Mouse (Mus musculus) gastrocnemius, adult 18-20 months (tissue): ENCODE measurements around the gene 2900011O08Rik. TPM values are rescaled to one million over a fixed set of nuclear protein-coding genes. Genes with fewer than 3 reads are reported as not detected.
"Not testable (repeated sequence)": the region's sequence is repeated elsewhere in the genome, so short reads cannot be mapped to it uniquely, and the experiment has no call there.

Source experiments
- DNase-seq: peaks from one replicate; pipeline ENCODE4 v3.0.0; 2021; ENCODE audit warnings: low spot score
- total RNA-seq, 2 experiments: library from RNA; stranded (reverse); gene quantifications; 2 replicates each; pipeline ENCODE4 v1.2.3; 2021

The 2900011O08Rik gene
- total RNA-seq, 2 experiments from 2014 or later: not detected

DNA sequence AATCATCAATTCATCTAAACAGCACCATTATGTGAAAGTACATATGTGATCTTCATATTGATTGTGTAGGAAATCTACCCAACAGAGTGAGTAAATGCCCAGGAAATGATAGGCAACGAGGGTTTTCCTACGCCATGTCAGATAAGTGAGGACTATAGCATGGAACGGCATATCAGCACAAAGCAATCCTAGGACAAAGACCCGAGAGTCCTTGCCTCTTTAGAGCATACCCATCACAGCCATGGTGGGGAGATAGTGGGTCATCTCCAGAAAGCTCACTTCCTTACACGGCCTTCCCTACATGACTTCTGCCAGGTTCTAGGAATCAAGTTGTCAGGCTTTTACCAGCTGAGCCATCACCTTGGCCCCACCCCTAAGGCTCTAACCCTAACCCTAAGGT, 73.5 kb downstream of the 2900011O08Rik start:
- DNase-seq: no peak

DNA sequence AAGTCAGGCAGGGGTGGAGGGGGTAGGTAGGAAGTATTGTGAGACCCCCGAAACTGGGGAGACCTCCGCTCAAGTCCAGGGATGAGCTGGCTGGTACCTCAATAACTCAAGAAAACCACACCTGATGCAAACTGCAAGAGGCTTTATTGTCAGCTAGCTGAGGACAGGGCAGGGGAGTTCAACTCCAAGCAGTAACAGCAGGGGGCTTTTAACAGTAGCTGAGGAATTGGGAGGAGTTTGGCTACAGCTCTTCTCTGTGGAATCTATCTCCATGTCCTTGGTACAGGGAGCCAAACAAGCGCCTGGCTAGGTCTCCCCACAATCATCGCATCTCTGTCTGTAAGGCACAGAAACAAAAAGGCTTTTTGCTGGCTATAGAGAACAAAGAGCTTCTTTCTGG, 80.2 kb downstream of the 2900011O08Rik start:
- DNase-seq: not testable (repeated sequence)

DNA sequence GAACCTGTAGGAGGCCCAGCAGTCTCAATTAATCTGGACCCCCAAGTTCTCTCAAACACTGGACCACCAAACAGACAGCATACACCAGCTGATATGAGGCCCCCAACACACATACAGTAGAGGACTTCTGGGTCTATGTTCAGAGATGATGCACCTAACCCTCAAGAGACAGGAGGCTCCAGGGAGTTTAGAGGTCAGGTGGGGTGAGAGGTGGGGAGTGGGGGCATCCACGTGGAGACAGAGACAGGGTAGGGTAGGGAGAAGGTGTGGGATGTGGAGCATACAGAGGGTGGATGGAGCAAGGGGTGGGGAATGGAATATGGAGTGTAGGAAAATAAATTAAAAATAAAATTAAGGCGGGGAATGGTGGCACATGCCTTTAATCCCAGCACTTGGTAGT, 82.3 kb downstream of the 2900011O08Rik start:
- not testable (repeated sequence) for DNase-seq

DNA sequence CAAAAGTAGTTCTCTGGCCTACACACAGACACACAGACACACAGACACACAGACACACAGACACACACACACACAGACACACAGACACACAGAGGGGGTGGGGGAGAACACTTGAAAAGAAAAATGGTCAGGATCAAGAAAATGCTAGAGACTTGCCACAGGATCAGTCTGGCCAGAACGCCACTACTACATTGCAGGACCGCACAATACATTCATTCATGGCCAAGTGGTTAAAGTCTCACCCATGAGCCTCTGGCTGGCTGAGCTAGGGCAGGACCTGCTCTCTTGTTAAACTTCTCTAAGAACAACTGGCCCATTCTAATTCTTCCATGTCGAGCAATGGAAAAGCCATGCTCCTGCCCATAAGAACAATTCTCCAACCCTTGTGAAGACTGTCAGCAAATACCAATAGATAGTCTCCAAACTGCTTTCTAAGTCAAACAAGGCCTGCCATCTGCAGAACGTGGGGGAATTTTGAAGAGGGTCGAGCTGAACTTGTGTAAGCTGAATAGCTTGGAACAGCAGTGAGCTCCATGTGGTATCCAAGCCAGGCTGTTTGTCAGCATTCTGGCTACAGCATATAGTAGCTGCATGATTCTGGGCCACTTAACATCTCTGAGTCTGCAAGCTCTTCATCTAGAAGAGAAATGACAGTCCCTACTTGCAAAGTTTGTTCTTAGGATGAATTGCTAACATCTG, 84.2 kb downstream of the 2900011O08Rik start:
- DNase-seq: no peak

DNA sequence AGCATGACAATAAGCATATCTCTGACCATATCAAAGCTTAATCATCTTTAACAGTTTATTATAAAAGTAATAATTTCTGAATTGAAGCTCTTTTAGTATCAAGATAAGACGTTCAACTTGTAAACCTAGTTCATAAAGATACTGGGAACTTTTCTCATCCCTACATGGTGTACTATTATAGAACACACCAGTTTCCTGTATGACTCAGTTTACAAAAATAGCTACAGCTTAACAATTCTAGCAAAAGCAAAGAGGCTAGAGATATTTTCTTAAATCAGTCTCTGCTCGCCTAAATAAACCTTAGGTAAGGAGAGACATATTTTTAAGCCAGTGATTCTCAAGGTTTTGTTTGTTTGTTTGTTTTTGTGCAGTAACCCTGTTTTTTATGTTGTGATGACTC, 96.5 kb downstream of the 2900011O08Rik start:
- no peak for DNase-seq

DNA sequence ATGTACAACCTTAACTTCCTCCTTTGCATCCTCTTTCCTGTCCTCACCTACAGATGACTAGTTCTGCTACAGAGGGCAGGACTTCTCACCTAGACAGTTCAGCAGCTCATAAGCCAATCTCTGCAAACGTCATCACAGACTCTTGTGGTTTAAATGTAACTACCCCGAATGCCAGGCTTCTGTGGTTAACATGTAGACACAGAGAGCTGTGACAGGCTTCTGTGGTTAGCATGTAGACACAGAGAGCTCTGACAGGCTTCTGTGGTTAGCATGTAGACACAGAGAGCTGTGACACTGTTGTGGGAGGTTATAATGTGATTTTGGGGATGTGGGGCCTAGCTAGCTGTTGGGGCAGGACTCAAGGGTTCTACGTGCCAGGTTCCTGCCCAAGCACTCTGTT, 101.8 kb downstream of the 2900011O08Rik start:
- no peak for DNase-seq

GRCm38 (mm10) chr16:14089296-14089695, 102.9 kb downstream of the 2900011O08Rik start:
- no peak for DNase-seq

DNA sequence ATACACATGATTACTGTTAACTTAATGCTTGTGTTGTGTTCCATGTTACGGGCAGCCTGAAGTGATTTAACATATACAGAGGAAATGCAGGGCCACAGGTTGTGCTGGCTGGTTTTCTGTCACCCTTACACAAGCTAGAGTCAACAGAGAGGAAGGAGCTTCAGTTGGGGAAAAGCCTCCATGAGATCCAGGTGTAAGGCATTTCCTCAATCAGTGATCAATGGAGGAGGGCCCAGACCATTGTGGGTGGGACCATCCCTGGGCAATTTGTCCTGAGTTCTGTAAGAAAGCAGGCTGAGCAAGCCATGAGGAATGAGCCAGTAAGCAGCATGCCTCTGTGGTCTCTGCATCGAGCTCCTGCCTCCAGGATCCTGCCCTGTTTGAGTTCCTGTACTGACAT, 105.4 kb downstream of the 2900011O08Rik start:
- DNase-seq: no peak

- DNase-seq: peak; percentile 40
Observed at GRCm38 (mm10) chr16:14105891-14106290, 119.5 kb downstream of the 2900011O08Rik start.

- DNase-seq: no peak
Observed at GRCm38 (mm10) chr16:14109651-14110230, 123.3 kb downstream of the 2900011O08Rik start.

DNA sequence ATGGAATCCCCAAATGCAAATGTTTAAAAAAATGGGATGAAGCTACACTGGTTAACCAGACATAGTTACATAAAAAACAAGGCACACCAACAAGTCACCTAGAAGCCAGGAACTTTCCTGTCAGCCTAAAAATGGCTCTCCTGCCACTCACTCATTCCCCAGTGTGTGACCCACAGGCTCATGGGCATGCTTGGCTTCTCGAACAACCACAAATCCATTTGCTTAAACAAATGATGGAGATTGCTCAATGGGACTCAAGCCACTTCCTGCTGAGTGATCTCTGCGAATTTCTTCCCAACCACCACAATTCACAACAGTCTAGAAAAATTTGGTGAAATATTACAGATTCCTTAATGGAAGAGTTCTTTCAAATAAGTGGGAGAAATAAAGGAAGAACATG, 124.5 kb downstream of the 2900011O08Rik start:
- no peak for DNase-seq

DNA sequence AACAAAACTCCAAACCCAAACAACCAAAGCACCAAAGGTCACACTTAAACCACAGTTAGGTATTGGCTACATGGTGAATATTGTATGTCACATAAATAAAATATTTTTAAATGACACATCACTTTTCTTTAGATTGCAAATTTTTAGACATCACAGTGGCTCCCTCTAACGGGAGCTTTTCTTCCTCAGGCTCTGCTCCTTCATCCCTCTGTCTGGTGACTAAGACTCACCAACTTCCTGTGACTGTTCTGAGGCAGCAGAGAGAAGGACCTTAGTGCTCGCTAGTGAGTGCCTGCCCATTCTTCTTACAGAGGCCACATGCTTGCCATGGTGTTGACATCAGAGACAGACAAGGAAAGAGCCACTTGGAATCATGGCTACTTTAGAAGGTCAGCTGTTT, 125.7 kb downstream of the 2900011O08Rik start:
- DNase-seq: no peak

GRCm38 (mm10) chr16:14112742-14113141, 126.3 kb downstream of the 2900011O08Rik start:
- DNase-seq: no peak

GRCm38 (mm10) chr16:14117299-14117698, 130.9 kb downstream of the 2900011O08Rik start:
- no peak for DNase-seq

GRCm38 (mm10) chr16:14120941-14121340, 134.5 kb downstream of the 2900011O08Rik start:
- DNase-seq: no peak

DNA sequence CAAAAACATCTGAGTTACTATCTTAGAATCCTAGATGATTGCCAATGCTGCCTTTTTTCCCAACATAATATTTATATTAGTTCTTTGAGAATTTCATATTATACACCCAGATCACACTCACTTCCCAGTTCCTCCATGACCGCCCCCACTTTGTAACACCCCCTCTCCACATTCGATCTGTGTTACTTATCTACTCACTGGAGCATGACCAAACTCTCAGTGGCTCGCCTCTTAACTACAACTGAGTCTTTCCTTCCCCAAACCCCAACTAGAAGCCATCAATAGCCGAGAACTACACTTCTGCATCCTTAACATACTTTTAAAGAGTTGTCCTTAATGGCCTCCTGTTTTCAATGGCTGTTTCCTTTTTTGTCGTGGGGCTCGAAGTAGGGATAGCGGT, 135.2 kb downstream of the 2900011O08Rik start:
- no peak for DNase-seq

GRCm38 (mm10) chr16:14122586-14122985, 136.2 kb downstream of the 2900011O08Rik start:
- DNase-seq: no peak

DNA sequence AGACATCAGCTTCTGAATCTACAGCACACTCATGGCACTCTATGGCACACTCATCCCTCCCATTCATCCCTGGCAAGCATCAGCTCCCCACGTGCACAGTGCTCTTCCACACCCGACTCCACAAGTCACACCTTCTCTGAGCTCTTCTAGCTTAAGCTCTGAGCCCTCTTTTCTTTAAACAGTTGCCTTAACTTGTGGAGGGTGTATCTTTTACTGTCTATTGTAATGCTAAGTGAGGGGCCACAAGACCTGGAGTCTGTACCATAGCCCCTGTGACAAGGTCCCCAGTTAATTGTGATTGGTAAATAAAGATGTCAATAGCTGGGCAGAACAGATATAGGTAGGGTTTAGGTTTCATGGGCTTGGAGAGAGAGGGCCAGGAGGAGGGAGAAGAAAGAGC, 137.5 kb downstream of the 2900011O08Rik start:
- DNase-seq: no peak

DNA sequence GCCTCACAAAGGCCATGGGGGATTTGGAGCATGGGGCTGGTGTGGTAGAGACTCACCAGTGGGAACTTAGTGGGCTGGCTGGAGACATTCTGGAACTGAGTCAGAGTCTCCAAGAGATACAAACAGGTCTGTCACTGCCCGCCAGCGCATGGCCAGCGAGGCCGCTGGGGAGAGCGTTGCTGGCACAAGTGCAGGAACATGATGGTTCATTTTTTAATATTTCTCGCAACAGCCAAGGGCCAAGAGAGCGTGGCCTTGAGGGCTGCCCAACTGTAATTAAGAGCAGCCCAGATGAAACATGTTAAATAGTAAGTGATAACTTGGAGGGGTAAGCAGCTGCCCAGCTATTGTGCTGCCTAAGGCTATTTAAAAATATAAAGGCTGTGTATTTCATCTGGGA, 138.3 kb downstream of the 2900011O08Rik start:
- DNase-seq: no peak

- no peak for DNase-seq
Observed at GRCm38 (mm10) chr16:14125253-14125652, 138.8 kb downstream of the 2900011O08Rik start.

DNA sequence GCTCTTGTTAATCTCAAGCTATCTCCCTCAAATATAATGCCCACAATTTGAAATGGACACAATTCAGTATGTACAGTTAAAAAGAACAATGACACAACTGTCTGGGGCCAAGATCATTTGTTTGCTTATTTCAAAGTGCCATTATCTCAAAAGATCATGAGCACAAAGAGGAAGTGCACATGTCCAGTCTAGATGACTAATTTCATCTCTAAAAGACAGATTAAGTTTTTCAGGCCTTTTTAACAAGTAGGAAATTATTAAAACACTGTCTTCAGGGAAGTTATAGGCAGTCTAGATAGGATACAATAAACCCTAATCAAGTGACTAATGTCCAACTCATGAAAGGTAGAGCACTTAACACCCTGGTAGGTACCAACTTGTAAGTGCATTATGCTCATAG, 142.6 kb downstream of the 2900011O08Rik start:
- no peak for DNase-seq

GRCm38 (mm10) chr16:14130796-14131195, 144.4 kb downstream of the 2900011O08Rik start:
- DNase-seq: no peak

DNA sequence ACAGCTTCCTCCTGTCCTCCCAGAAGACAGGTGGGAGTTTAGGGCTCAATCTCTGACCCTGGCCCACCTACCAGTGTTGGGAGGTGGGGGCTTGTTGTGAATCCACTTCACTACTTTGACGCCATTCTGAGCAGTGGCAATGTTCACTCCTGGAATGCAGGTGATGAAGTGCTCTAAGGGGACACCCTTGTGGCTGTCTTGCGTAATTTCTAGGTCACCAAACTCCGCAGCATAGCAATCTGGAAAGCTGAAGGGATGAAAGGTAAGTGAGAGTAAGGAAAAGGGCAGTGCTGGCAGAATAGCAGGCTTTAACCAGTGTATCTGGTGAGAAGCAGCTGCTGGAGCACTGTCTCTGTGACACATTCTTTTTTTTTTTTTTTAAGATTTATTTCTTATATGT, 145.0 kb downstream of the 2900011O08Rik start:
- no peak for DNase-seq
